Mouse (Mus musculus): ENCODE data around the gene Axin2. TPM values are rescaled to one million over a fixed set of nuclear protein-coding genes. Genes with fewer than 3 reads are reported as not detected.

Gene Axin2
- polyA plus RNA-seq, 1 experiment from 2014 or later: 25.1 TPM

DNA sequence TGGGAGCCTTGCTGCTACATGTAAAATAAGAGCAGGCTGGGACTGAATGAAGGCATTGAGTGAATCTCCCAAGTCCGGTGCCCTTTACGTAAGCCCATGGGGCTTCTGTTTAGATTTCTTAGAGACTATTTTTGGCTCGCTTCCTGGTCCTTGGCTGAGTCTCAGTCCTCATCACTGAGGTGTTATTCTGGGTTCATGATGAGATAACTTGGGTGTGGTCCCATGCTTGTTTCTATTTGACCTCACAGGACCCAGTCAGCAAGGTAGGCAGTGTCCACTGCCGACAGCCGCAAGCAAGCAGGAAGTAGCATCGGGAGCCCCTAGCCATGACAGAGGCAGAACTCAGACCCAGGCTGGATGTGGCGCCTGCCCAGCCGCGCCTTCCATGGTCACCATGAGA is 13.7 kb downstream of the Axin2 start:
- H3K4me3 ChIP-seq: no peak overlapping the region
- no peaks in the 10 kb centered on the region for H3K9me3 ChIP-seq
- no peak overlapping the region for H3K9ac ChIP-seq
- WGBS: 67% methylated on average over 9 of the region's 9 CpGs
- H3K4me1 ChIP-seq: peaks cover 78% of the 10 kb centered on the region
- no peaks in the 10 kb centered on the region for H3K27me3 ChIP-seq
- ATAC-seq (ENCODE audit: insufficient number of reproducible peaks, insufficient read depth, low FRiP score, low TSS enrichment, low read depth): no peak
- H3K36me3 ChIP-seq: peaks cover 81% of the 10 kb centered on the region
- H3K27ac ChIP-seq: peak overlapping the region; percentile 18; the same call in 1 of the 2 replicates
- no peak overlapping the region for H3K4me2 ChIP-seq

- H3K9me3 ChIP-seq: no peaks in the 10 kb centered on the region
- peak overlapping the region; percentile 71 for H3K27ac ChIP-seq
- peaks cover 73% of the 10 kb centered on the region for H3K4me1 ChIP-seq
- 0 out of 2 replicates have a peak, but pooled peaks have one; percentile 27 for ATAC-seq (ENCODE audit: insufficient number of reproducible peaks, insufficient read depth, low FRiP score, low TSS enrichment, low read depth)
- no peak overlapping the region for H3K4me3 ChIP-seq
- no peaks in the 10 kb centered on the region for H3K27me3 ChIP-seq
- H3K36me3 ChIP-seq: peaks cover 90% of the 10 kb centered on the region
- 29% methylated on average over 18 of the region's 18 CpGs for WGBS
- peak overlapping the region; percentile 28 for H3K4me2 ChIP-seq
- H3K9ac ChIP-seq: 0 out of 2 replicates have a peak overlapping the region, but pooled peaks have one; percentile 54
These were observed 15.1 kb downstream of the Axin2 start for GRCm38 (mm10) chr11:108935128-108935868.

GRCm38 (mm10) chr11:108936016-108936792 is 16.1 kb downstream of the Axin2 start:
- no peaks in the 10 kb centered on the region for H3K9me3 ChIP-seq
- H3K4me3 ChIP-seq: no peak overlapping the region
- H3K9ac ChIP-seq: no peak overlapping the region
- no peaks in the 10 kb centered on the region for H3K27me3 ChIP-seq
- ATAC-seq (ENCODE audit: insufficient number of reproducible peaks, insufficient read depth, low FRiP score, low TSS enrichment, low read depth): no peak
- peaks cover 87% of the 10 kb centered on the region for H3K36me3 ChIP-seq
- H3K4me2 ChIP-seq: no peak overlapping the region
- peak overlapping the region; percentile 55; the same call in 1 of the 2 replicates for H3K27ac ChIP-seq
- 45% methylated on average over 18 of the region's 18 CpGs for WGBS
- peaks cover 73% of the 10 kb centered on the region for H3K4me1 ChIP-seq

- no peaks in the 10 kb centered on the region for H3K9me3 ChIP-seq
- H3K4me1 ChIP-seq: peaks cover 49% of the 10 kb centered on the region
- no peaks in the 10 kb centered on the region for H3K27me3 ChIP-seq
- peak overlapping the region; percentile 39; the same call in 1 of the 2 replicates for H3K27ac ChIP-seq
- H3K4me3 ChIP-seq: no peak overlapping the region
- H3K9ac ChIP-seq: no peak overlapping the region
- no peak for ATAC-seq (ENCODE audit: insufficient number of reproducible peaks, insufficient read depth, low FRiP score, low TSS enrichment, low read depth)
- H3K4me2 ChIP-seq: no peak overlapping the region
- H3K36me3 ChIP-seq: peaks cover 88% of the 10 kb centered on the region
- WGBS: 60% methylated on average over 19 of the region's 19 CpGs
These were observed 20.7 kb downstream of the Axin2 start for GRCm38 (mm10) chr11:108940655-108941412.

- no peak for ATAC-seq (ENCODE audit: insufficient number of reproducible peaks, insufficient read depth, low FRiP score, low TSS enrichment, low read depth)
- Histone ChIP-seq H3K4me1 (peaks cover 43% of the 10 kb centered on the region), H3K36me3 (peaks cover 91% of the 10 kb centered on the region), H3K9me3 (no peaks in the 10 kb centered on the region), H3K27me3 (no peaks in the 10 kb centered on the region), H3K27ac (peak overlapping the region; percentile 22; the same call in 1 of the 2 replicates), H3K9ac (no peak overlapping the region), H3K4me2 (no peak overlapping the region), H3K4me3 (no peak overlapping the region)
- WGBS: 90% methylated on average over 18 of the region's 18 CpGs
These were observed 21.7 kb downstream of the Axin2 start for GRCm38 (mm10) chr11:108941836-108942235.

DNA sequence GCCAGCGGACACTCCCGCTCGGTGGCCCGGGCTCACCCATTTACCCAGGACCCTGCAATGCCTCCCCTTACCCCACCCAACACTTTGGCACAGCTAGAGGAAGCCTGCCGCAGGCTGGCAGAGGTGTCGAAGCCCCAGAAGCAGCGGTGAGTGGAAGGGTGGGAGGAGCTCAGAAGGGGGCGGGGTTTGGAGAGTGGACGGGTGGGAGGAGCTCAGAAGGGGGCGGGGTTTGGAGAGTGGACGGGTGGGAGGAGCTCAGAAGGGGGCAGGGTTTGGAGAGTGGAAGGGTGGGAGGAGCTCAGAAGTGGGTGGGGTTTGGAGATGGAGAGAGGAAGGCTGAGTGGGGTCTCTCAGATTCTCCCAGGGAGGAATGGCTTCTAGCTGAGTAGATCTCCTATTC is 23.6 kb downstream of the Axin2 start:
- Histone ChIP-seq H3K9me3 (no peaks in the 10 kb centered on the region), H3K4me1 (peaks cover 60% of the 10 kb centered on the region), H3K27ac (no peak overlapping the region), H3K36me3 (peaks cover 86% of the 10 kb centered on the region), H3K9ac (no peak overlapping the region), H3K4me2 (no peak overlapping the region), H3K27me3 (no peaks in the 10 kb centered on the region), H3K4me3 (no peak overlapping the region)
- 84% methylated on average over 11 of the region's 11 CpGs for WGBS
- ATAC-seq (ENCODE audit: insufficient number of reproducible peaks, insufficient read depth, low FRiP score, low TSS enrichment, low read depth): no peak

GRCm38 (mm10) chr11:108945666-108946065 is 25.5 kb downstream of the Axin2 start:
- no peak overlapping the region for H3K4me3 ChIP-seq

DNA sequence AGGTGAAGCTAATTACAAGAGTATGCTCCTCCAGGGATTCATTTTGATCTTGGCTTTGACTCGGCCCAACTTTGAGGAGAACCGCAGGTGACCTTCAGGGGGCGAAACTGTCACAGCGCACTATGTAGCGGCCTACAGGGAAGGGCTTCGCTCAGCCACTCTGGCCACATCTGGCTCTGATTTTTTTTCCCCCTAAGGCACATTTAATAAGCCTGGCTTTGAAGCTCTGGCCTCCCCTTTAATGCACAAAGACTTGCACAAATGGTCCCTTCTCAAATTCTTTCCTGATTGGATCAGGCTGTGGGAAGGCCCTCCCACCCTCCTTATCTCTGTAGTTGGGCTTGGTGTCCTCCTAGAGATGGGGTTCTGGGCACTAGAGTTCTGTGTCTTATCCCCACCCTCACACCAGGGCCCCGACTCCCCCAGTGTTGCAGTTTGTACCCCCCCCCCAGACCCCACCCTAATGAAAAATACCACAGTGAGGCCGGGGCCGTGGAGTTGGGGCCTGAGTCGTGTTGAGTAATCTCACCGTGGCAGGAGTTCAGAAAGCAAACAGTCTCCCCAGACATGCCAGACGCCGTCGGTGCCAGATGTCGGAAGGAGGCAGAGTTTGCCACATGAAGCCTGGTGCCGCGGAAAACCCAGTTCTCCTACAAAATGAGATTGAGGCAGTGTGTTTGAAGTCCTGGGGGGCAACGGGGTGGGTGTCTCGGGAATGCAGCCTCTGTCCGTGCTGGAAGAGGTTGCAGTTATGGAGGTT is 27.5 kb downstream of the Axin2 start:
- H3K27ac ChIP-seq: peak overlapping the region; percentile 89
- H3K36me3 ChIP-seq: peaks cover 86% of the 10 kb centered on the region
- 20% methylated on average over 20 of the region's 20 CpGs for WGBS
- H3K4me2 ChIP-seq: no peak overlapping the region; the same call in 1 of the 2 replicates
- 0 out of 2 replicates have a peak, but pooled peaks have one; percentile 26 for ATAC-seq (ENCODE audit: insufficient number of reproducible peaks, insufficient read depth, low FRiP score, low TSS enrichment, low read depth)
- H3K9me3 ChIP-seq: no peaks in the 10 kb centered on the region
- no peak overlapping the region for H3K4me3 ChIP-seq
- H3K27me3 ChIP-seq: no peaks in the 10 kb centered on the region
- peaks cover 42% of the 10 kb centered on the region for H3K4me1 ChIP-seq
- no peak overlapping the region for H3K9ac ChIP-seq

More at GRCm38 (mm10) chr11:108945666-108946065, 25.5 kb downstream of the Axin2 start:
- H3K4me2 ChIP-seq: no peak overlapping the region
- no peaks in the 10 kb centered on the region for H3K27me3 ChIP-seq
- peak overlapping the region; percentile 17; the same call in 1 of the 2 replicates for H3K27ac ChIP-seq
- WGBS: 84% methylated on average over 9 of the region's 9 CpGs
- no peak for ATAC-seq (ENCODE audit: insufficient number of reproducible peaks, insufficient read depth, low FRiP score, low TSS enrichment, low read depth)
- peaks cover 53% of the 10 kb centered on the region for H3K4me1 ChIP-seq
- H3K36me3 ChIP-seq: peaks cover 84% of the 10 kb centered on the region
- H3K9me3 ChIP-seq: no peaks in the 10 kb centered on the region
- H3K9ac ChIP-seq: no peak overlapping the region

DNA sequence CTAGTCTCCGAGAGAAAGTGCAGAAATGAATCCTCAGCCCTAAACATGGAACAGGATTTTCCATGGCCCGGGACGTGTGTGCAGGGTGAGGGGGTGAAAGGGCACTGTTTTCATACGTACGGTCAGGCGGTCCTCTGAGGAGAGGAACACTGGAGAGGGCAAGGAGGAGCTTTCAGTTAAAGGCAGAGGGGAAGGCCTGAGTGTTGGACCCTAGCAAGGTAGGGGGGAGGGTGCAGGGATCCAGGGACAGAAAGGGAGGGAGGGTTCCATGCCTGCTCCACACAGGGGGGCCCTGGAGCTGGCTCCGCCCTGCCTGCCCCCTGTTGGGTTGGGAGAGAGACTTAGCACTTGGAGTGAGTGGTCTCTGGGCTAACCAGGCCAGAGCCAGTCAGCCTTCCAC is 28.4 kb downstream of the Axin2 start:
- peak overlapping the region; percentile 89 for H3K27ac ChIP-seq
- 0 out of 2 replicates have a peak overlapping the region, but pooled peaks have one; percentile 27 for H3K9ac ChIP-seq
- no peaks in the 10 kb centered on the region for H3K27me3 ChIP-seq
- 58% methylated on average over 7 of the region's 7 CpGs for WGBS
- no peak overlapping the region for H3K4me3 ChIP-seq
- H3K36me3 ChIP-seq: peaks cover 80% of the 10 kb centered on the region
- ATAC-seq (ENCODE audit: insufficient number of reproducible peaks, insufficient read depth, low FRiP score, low TSS enrichment, low read depth): no peak
- H3K4me2 ChIP-seq: no peak overlapping the region
- H3K9me3 ChIP-seq: no peaks in the 10 kb centered on the region
- H3K4me1 ChIP-seq: peaks cover 41% of the 10 kb centered on the region

- H3K4me2 ChIP-seq: no peak overlapping the region
- no peaks in the 10 kb centered on the region for H3K9me3 ChIP-seq
- H3K4me3 ChIP-seq: no peak overlapping the region
- peaks cover 41% of the 10 kb centered on the region for H3K4me1 ChIP-seq
- WGBS: 80% methylated on average over 10 of the region's 10 CpGs
- H3K27me3 ChIP-seq: no peaks in the 10 kb centered on the region
- H3K36me3 ChIP-seq: peaks cover 76% of the 10 kb centered on the region
- peak overlapping the region; percentile 89 for H3K27ac ChIP-seq
- H3K9ac ChIP-seq: 0 out of 2 replicates have a peak overlapping the region, but pooled peaks have one; percentile 27
- no peak for ATAC-seq (ENCODE audit: insufficient number of reproducible peaks, insufficient read depth, low FRiP score, low TSS enrichment, low read depth)
These were observed 28.8 kb downstream of the Axin2 start for GRCm38 (mm10) chr11:108948931-108949330.
